Comparison of ENCODE assay signal across 8 mouse cellular contexts in the genomic region with DNA sequence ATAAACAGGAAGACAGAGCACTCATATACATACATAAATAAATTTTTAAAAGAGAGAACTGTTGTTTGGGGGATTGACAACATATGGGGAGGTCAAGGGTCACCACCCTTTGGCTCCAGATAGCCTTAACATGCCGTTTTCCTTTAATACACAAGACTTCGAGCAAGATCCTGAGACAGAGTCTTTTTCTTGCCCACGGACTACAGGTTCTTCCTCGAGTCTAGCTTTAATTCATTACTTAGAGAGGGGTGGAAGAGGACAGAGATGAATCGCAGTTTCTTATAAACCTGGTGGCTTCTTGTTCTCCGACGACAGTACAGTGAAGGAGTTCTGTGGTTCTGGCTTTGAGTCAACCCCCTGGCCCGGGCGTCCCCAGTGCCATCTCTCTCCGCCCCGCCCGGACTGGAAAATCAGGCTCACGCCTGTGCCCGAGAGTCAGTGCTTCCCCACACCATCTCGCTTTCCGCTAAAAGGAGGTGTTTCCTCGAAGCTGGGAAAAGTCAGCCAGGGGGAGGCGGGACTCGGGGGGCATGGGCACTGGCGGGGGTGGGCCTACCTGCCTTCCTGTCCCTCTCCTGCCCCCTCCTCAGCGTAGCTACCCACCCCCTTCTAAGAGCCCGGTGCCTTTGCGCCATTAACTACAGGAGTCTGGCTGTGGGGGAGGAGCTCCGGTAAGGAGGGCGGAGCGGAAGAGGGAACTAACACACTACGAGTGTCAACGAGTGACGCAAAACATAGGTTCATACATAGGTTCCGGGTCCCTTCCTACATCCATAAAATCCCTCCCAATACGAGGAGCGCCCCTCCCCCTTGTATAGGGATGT. TPM values are rescaled to one million over a fixed set of nuclear protein-coding genes. Genes with fewer than 3 reads are reported as not detected.
DNase-seq lines count a peak whose midpoint lies in the region; ATAC-seq lines count a peak whose summit lies in the region.

No protein-coding gene starts in this region.

- peak overlapping the region; percentile 44 for H3K4me3 ChIP-seq in forebrain, embryonic 13.5 days
- peak overlapping the region; percentile 57 for H3K4me3 ChIP-seq in liver, embryonic 15.5 days (replicated peaks)
- H3K4me3 ChIP-seq in neural tube, embryonic 11.5 days (ENCODE audit: low read depth, low read length): peak overlapping the region; percentile 33

- no peaks in the 10 kb centered on the region for H3K36me3 ChIP-seq in forebrain, embryonic 13.5 days (ENCODE audit: poor library complexity, severe bottlenecking)
- H3K36me3 ChIP-seq in liver, embryonic 15.5 days (replicated peaks): no peaks in the 10 kb centered on the region
- no peaks in the 10 kb centered on the region for H3K36me3 ChIP-seq in neural tube, embryonic 11.5 days (ENCODE audit: control insufficient read depth, insufficient read depth, low read length)

- peak overlapping the region; percentile 61 for H3K9ac ChIP-seq in forebrain, embryonic 13.5 days
- H3K9ac ChIP-seq in liver, embryonic 15.5 days: 0 out of 2 replicates have a peak overlapping the region, but pooled peaks have one; percentile 32
- H3K9ac ChIP-seq in neural tube, embryonic 11.5 days (ENCODE audit: low read length): peak overlapping the region; percentile 49

- no peaks in the 10 kb centered on the region for H3K9me3 ChIP-seq in forebrain, embryonic 13.5 days (replicated peaks)
- no peaks in the 10 kb centered on the region for H3K9me3 ChIP-seq in liver, embryonic 15.5 days (replicated peaks)
- H3K9me3 ChIP-seq in neural tube, embryonic 11.5 days (ENCODE audit: control insufficient read depth, low read length): no peaks in the 10 kb centered on the region

- H3K4me2 ChIP-seq in forebrain, embryonic 13.5 days: peak overlapping the region; percentile 79
- peak overlapping the region; percentile 83 for H3K4me2 ChIP-seq in liver, embryonic 15.5 days
- H3K4me2 ChIP-seq in neural tube, embryonic 11.5 days (ENCODE audit: low read depth): peak overlapping the region; percentile 90

- peaks cover 12% of the 10 kb centered on the region for H3K4me1 ChIP-seq in forebrain, embryonic 13.5 days
- peaks cover 18% of the 10 kb centered on the region for H3K4me1 ChIP-seq in liver, embryonic 15.5 days (replicated peaks)
- peaks cover 7% of the 10 kb centered on the region; the same call in 1 of the 2 replicates for H3K4me1 ChIP-seq in neural tube, embryonic 11.5 days (ENCODE audit: control insufficient read depth, insufficient read depth, low read length)

- peaks cover 35% of the 10 kb centered on the region for H3K27me3 ChIP-seq in forebrain, embryonic 13.5 days
- H3K27me3 ChIP-seq in liver, embryonic 15.5 days: peaks cover 67% of the 10 kb centered on the region
- no peaks in the 10 kb centered on the region for H3K27me3 ChIP-seq in neural tube, embryonic 11.5 days (ENCODE audit: control insufficient read depth, insufficient read depth, low read length)

- 5% methylated on average over 32 of the region's 32 CpGs for WGBS in forebrain, embryonic 13.5 days
- WGBS in liver, embryonic 15.5 days (ENCODE audit: insufficient replicate concordance): 3% methylated on average over 32 of the region's 32 CpGs
- WGBS in neural tube, embryonic 11.5 days: 2% methylated on average over 32 of the region's 32 CpGs

- DNase-seq in CD4-positive helper T cell, adult 2 months (ENCODE audit: low read depth, low spot score): peak; percentile 89
- peak; percentile 77 for DNase-seq in T-cell, adult 2 months (ENCODE audit: low spot score)
- no peak for DNase-seq in neural tube, embryonic 11.5 days (ENCODE audit: low spot score)
- no peak for DNase-seq in right cerebral cortex, postnatal 36 days (ENCODE audit: low spot score in 2 of 2)
- no peak for DNase-seq in testis, postnatal 14 days (ENCODE audit: low spot score)

- H3K27ac ChIP-seq in forebrain, embryonic 13.5 days: no peak overlapping the region
- H3K27ac ChIP-seq in liver, embryonic 15.5 days (replicated peaks): no peak overlapping the region
- no peak overlapping the region for H3K27ac ChIP-seq in neural tube, embryonic 11.5 days (ENCODE audit: low read depth, low read length)

- peak; percentile 48; the same call in 1 of the 2 replicates for ATAC-seq in forebrain, embryonic 13.5 days
- peak; percentile 90 for ATAC-seq in inflammation-experienced regulatory T-cells, adult 6 months
- peak; percentile 64 for ATAC-seq in liver, embryonic 15.5 days (ENCODE audit: insufficient read depth)
- no peak for ATAC-seq in neural tube, embryonic 11.5 days (ENCODE audit: insufficient read depth, low FRiP score, low TSS enrichment)

RNA-seq across cellular contexts. Expression of a gene that starts 11.7 kb away (rescaled TPM):
- polyA plus RNA-seq in forebrain, embryonic 13.5 days (2015; fragmentation: Nextera tagmentation; extraction: Ambion mirVana): 0.27 and 0.31 TPM in 2 replicates
- polyA plus RNA-seq in inflammation-experienced regulatory T-cells, adult 6 months (2017; shearing (Covaris generic)): 10 to 100 TPM in 1 of 3 experiments, 1 to 10 TPM in 2; 3.4 to 20.9 (median 3.6) TPM
- polyA plus RNA-seq in liver, embryonic 15.5 days (2015; fragmentation: Nextera tagmentation; extraction: Ambion mirVana): 0.08 and 0.15 TPM in 2 replicates
- polyA plus RNA-seq in neural tube, embryonic 11.5 days (2014; fragmentation: Nextera tagmentation; extraction: Ambion mirVana): 0.19 and 0.21 TPM in 2 replicates

RNA-seq across cellular contexts. Expression of a gene that starts 24.4 kb away (rescaled TPM):
- 4.5 and 5.0 TPM in 2 replicates for polyA plus RNA-seq in forebrain, embryonic 13.5 days (2015; fragmentation: Nextera tagmentation; extraction: Ambion mirVana)
- polyA plus RNA-seq in inflammation-experienced regulatory T-cells, adult 6 months (2017; shearing (Covaris generic)): under 1 TPM in 2 of 3 experiments, not detected in 1; 0.21 to 0.44 TPM
- polyA plus RNA-seq in liver, embryonic 15.5 days (2015; fragmentation: Nextera tagmentation; extraction: Ambion mirVana): 1.9 and 2.1 TPM in 2 replicates
- 5.8 and 5.9 TPM in 2 replicates for polyA plus RNA-seq in neural tube, embryonic 11.5 days (2014; fragmentation: Nextera tagmentation; extraction: Ambion mirVana)

Comparison
In these comparisons a context has a peak if more than half of its experiments do, and no peak if none do; other contexts are left out.
1. DNase-seq: peak in CD4-positive helper T cell, adult 2 months (single experiment) and T-cell, adult 2 months (single experiment); none in neural tube, embryonic 11.5 days (single experiment), right cerebral cortex, postnatal 36 days (0 of 2) and testis, postnatal 14 days (single experiment).
2. Peak in every context shown above with its lines, with median percentiles within 50 percentile points of each other: H3K4me2 ChIP-seq, H3K4me3 ChIP-seq and H3K9ac ChIP-seq.